Mouse (Mus musculus) lung, adult 2 months (tissue): Measurements from ENCODE around the gene Pitpnm1. TPM values are rescaled to one million over a fixed set of nuclear protein-coding genes. Genes with fewer than 3 reads are reported as not detected.

ENCODE experiments used
- DNase-seq: peaks from one replicate; pipeline ENCODE4 v3.0.0; 2022
- H3K4me1 ChIP-seq: fragments of 200-500 bp; 2 replicates; pipeline ENCODE4 v1.6.1; 2011; ENCODE audit warnings: low read length; ENCODE audit not compliant: control insufficient read depth, insufficient read depth
- H3K4me3 ChIP-seq: fragments of 200-500 bp; replicated peaks from 2 replicates; pipeline ENCODE3; 2011; ENCODE audit warnings: low read depth, mild to moderate bottlenecking, control low read depth, low read length; ENCODE audit errors: extremely low read depth
- CTCF ChIP-seq: fragments of 200-500 bp; IDR thresholded peaks from 2 replicates; pipeline ENCODE4 v1.5.1; 2011; ENCODE audit warnings: mild to moderate bottlenecking, low read length, control low read depth; ENCODE audit not compliant: insufficient read depth
- POLR2A ChIP-seq: fragments of 200-500 bp; IDR thresholded peaks from 2 replicates; pipeline ENCODE4 v1.6.1; 2011; ENCODE audit warnings: low read depth, mild to moderate bottlenecking, control low read depth, low read length, borderline replicate concordance; ENCODE audit errors: extremely low read depth
- WGBS: fragments of 180-500 bp; shearing (Covaris S2); methylation state at CpG from one replicate; pipeline ENCODE4 v1.1.7; 2018; 5-methylcytosine and 5-hydroxymethylcytosine counted together
- polyA plus RNA-seq: library from polyadenylated mRNA; depleted of rRNA; stranded (reverse); fragments of >200 nt; gene quantifications from 2 replicates; pipeline ENCODE4 v1.2.3, GENCODE M21; 2012

Gene Pitpnm1
- polyA plus RNA-seq, 1 experiment: 163 TPM

DNA sequence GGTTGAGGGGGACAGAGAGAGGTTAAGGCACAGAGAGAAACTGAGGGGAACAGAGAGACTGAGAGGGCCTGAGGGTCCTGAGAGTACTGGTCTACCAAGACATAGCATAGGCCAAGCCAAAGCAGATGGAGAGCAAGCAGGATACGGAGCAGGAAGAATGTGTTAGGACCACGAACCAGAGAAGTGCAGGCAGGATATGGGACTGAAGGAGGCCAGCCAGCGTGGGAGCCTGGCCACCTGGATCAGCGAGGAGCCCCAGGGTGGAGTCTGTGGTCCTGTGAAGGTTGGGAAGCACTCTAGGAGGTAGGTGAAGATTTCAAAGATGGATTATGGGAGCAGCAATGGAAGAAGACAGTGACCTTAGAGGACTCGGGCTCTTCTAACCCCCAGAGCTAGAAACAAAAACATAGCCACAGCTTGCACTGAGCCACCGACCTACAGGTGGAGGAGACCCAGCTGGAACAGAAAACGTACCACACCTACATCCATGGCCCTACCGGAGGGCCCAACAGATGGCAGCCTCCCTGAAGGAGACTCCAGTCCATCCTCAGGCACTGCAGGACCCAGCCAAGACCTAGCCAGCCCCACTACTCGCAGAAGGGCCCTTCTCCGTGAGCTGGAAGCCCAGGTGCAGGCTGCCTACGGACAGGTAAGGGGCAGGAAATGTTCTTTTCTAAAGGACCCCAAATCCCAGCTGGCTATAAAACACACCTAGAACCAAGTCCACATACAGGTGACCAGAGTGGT lies 17.4 kb upstream of the Pitpnm1 start:
- TF ChIP-seq CTCF (no peak), POLR2A (no peak)
- Histone ChIP-seq H3K4me1 (no peaks in the 10 kb centered on the region), H3K4me3 (no peak overlapping the region)
- 83% methylated on average over 11 of the region's 11 CpGs for WGBS
- no peak for DNase-seq

DNA sequence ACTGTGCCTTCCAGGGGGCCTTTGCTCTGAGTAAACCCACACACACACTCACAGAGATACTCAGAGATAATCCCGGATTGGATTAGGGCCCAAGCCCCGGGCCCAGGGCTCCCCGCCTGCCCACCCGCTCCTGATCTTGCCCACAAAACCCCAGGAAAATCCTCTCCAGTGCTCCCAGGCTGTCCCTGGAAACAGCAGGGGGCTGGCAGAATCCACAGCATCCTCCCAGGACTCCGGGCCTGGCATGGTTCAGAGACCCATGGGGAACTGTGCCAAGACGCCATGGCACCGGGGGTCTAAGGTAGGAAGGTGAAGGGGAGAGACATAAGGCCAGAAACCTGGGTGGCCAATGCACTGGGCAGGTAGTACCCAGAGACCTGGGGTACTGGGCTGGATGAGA lies 16.5 kb upstream of the Pitpnm1 start:
- 83% methylated on average over 7 of the region's 7 CpGs for WGBS

DNA sequence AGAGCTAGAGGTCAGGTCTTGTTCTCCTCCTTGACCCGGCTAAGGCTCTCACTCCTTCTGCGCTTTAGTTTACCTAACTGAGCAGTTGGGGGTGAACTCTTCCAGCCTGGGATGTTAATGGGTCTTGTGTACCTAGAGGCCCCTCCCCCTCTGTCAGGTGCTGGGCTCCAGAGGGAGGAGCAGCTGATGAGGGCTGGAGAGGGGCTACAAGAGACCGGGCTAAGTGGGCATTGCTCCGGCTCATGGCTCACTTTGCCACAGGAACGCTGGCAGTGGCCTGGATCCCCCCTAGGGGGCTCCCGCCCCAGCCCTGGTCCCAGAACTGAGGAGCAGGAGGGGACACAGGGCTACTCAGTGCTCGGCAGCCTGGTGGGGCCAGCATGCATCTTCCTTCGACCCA lies 16.0 kb upstream of the Pitpnm1 start:
- Histone ChIP-seq H3K4me1 (no peaks in the 10 kb centered on the region), H3K4me3 (no peak overlapping the region)
- DNase-seq: no peak
- TF ChIP-seq POLR2A (no peak), CTCF (no peak)
- WGBS: 45% methylated on average over 8 of the region's 8 CpGs

More for the DNA sequence above, 16.5 kb upstream of the Pitpnm1 start:
- DNase-seq: no peak
- Histone ChIP-seq H3K4me3 (no peak overlapping the region), H3K4me1 (no peaks in the 10 kb centered on the region)
- TF ChIP-seq POLR2A (no peak), CTCF (no peak)

DNA sequence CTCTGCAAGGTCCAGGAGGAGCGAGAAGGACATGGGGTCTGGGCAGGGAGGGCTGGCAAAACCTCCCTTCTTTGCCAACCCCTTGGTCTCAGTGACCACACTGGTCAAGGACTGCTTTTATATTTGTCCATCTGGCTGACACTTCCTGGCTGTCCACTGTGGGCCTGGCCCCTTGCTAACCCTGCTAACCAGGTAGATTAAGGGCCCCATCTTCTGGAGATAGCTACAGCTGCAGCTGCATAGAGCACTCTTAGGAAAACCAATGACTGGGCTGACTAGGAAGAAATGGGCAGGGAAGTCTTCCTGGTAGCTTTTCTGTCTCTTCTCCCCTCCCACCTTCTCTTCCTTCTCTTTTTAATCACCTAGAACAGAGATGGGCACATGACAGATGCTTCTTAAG lies 14.8 kb upstream of the Pitpnm1 start:
- no peak for DNase-seq
- 88% methylated on average over 1 of the region's 1 CpGs for WGBS
- Histone ChIP-seq H3K4me3 (no peak overlapping the region), H3K4me1 (no peaks in the 10 kb centered on the region)
- TF ChIP-seq POLR2A (no peak), CTCF (0 out of 2 replicates have a peak, but pooled peaks have one; percentile 20)

DNA sequence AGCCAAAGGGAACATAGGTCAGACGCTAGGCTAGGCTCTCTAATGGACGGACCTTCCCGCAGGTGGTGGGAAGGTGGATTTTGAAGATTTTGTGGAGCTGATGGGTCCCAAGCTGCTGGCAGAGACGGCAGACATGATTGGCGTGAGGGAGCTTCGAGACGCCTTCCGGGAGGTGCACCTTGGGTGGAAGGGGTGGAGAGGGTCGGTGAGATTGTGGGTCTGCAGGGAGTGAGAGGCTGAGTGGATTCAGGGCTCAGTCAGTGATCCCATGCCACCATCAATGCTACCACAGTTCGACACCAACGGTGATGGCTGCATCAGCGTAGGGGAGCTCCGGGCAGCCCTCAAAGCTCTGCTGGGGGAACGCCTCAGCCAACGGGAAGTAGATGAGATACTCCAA lies 13.6 kb upstream of the Pitpnm1 start:
- H3K4me1 ChIP-seq: no peaks in the 10 kb centered on the region
- H3K4me3 ChIP-seq: no peak overlapping the region
- no peak for TF ChIP-seq POLR2A
- no peak for TF ChIP-seq CTCF
- WGBS: 91% methylated on average over 15 of the region's 15 CpGs
- no peak for DNase-seq

DNA sequence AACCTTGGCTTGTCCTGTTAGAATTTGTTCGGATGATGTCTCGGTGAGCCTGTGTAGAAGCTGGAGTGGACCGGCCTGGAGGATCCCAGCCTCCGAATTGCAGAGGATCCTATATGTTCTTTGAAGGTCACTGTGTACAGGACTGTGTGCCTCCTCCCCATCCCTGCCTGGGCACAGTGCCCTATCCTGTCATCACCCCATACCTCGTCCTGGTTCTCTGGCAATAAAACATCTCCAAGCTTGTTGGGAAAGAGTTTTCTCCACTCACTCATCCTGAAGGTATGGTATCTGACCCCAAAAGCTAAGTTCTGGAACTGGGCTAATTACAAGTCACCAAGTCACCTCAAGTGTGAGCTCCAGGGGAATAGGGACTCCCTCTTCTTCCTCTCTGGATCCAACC lies 12.7 kb upstream of the Pitpnm1 start:
- WGBS: 79% methylated on average over 5 of the region's 5 CpGs
- TF ChIP-seq POLR2A (no peak), CTCF (no peak)
- H3K4me3 ChIP-seq: no peak overlapping the region
- DNase-seq: no peak
- H3K4me1 ChIP-seq: no peaks in the 10 kb centered on the region

DNA sequence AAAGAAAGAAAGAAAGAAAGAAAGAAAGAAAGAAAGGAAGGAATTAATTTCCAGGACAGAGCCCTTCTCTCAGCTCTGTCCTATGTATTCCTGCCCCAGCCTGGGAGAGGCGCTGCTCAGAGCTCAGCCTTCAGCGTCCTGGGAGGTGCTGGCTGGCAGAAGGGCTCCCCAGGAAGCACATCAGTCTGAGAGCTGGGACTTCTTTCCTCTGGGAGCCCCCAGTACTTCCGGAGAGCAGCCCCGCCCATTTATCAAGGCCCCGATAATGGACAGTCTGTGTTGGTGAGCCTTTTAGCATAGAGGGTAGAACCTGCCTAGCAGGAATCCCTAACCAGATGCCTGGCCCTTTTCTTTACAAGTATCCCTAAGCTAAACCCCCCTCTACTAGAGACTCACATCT lies 11.7 kb upstream of the Pitpnm1 start:
- H3K4me3 ChIP-seq: no peak overlapping the region
- H3K4me1 ChIP-seq: no peaks in the 10 kb centered on the region
- WGBS: 35% methylated on average over 5 of the region's 5 CpGs
- DNase-seq: no peak
- TF ChIP-seq CTCF (no peak), POLR2A (no peak)

DNA sequence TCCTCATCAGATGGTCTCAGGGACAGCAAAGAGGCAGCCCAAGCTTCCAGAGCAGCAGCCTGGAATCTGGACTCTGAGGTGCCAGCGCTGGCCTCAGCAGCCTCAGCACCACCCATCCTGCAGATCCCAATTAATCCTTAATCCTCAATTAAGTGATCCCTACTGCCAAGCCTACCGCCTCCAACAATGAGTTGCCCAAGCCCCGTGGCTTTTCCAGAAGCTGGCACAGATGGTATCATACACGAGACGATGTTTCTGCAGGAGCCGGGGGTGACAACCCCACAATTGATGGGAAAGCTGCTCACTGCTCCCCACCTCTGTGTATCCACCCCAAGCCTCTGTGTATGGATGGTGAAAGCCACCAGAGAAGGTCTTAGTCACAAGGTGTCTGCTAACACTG lies 10.7 kb upstream of the Pitpnm1 start:
- TF ChIP-seq CTCF: no peak
- TF ChIP-seq POLR2A: no peak
- no peak overlapping the region for H3K4me3 ChIP-seq
- no peak for DNase-seq
- WGBS: 73% methylated on average over 6 of the region's 6 CpGs
- H3K4me1 ChIP-seq: no peaks in the 10 kb centered on the region

DNA sequence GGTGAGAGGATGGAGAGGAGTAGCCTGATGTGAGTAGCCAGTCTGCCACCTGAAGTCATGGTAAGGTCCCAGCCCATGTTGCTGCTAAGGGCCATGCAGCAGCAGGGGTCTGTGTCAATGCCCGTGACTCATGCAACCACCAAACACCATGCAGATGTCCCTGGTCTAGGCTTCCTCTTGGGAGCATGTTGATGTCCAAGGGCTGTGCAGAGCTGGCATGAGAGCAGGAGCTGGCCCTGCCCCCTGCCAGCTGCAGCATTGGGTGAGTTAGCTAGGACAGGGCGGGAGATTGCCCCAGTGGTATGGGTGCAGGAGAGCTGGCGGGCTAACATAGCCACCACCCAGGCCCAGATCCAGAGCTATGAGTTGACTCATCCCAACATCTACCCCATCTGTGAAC lies 9.4 kb upstream of the Pitpnm1 start:
- H3K4me3 ChIP-seq: no peak overlapping the region
- WGBS: 81% methylated on average over 3 of the region's 3 CpGs
- DNase-seq: no peak
- TF ChIP-seq CTCF (no peak), POLR2A (no peak)
- H3K4me1 ChIP-seq: no peaks in the 10 kb centered on the region

DNA sequence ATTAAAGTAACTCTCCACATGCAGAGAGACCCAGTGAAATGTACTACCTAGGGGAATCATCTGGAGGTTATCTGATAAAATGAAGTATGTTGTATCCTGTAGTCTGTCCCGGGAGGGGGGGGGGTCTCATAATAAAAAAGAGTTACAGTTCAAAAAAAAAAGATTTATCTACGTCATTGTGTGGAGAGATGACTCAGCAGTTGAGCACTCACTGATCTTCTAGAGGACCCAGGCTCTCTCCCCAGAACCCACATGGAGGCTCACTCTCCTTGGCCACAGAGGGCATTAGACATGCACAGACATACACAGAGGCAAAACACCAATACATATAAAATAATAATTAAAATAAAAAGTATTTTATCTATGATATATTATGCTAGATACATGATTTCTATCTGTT lies 8.4 kb upstream of the Pitpnm1 start:
- no peak for DNase-seq
- TF ChIP-seq POLR2A: no peak
- no peak for TF ChIP-seq CTCF
- Histone ChIP-seq H3K4me3 (no peak overlapping the region), H3K4me1 (no peaks in the 10 kb centered on the region; the same call in 1 of the 2 replicates)
- 52% methylated on average over 2 of the region's 2 CpGs for WGBS
